Mouse (Mus musculus): ENCODE measurements around the gene Elane. TPM values are rescaled to one million over a fixed set of nuclear protein-coding genes. Genes with fewer than 3 reads are reported as not detected.
A peak's percentile ranks its signal among the peaks of the same experiment; 100 is the strongest.

Elane gene
- total and polyA plus RNA-seq, 2 experiments from 2014 or later = not detected

- H3K4me2 ChIP-seq (ENCODE audit: low read depth, low read length, poor library complexity, severe bottlenecking) = peak within 1 kb of the TSS; percentile 47
- TF ChIP-seq CTCF (IDR thresholded peaks at IDR 0.05) = no peak
- no peaks in the 10 kb centered on the region for H3K36me3 ChIP-seq (ENCODE audit: insufficient read depth, low read length)
- ATAC-seq (ENCODE audit: low FRiP score) (no peak), DNase-seq (ENCODE audit: low spot score) (no peak)
- WGBS = 3% methylated on average over 34 of the region's 41 CpGs
- H3K9me3 ChIP-seq (ENCODE audit: low read length) = no peaks in the 10 kb centered on the region
- H3K27ac ChIP-seq (ENCODE audit: low read depth, low read length) = no peak within 1 kb of the TSS
- H3K9ac ChIP-seq (replicated peaks; ENCODE audit: low read length, poor library complexity, severe bottlenecking) = peak within 1 kb of the TSS; percentile 25
- H3K4me1 ChIP-seq (ENCODE audit: insufficient read depth, low read length) = peaks cover 12% of the 10 kb centered on the region
- peaks cover 50% of the 10 kb centered on the region for H3K27me3 ChIP-seq (ENCODE audit: insufficient read depth, low read length)
- H3K4me3 ChIP-seq (ENCODE audit: low read depth, low read length) = peak within 1 kb of the TSS; percentile 37
Observed at GRCm38 (mm10) chr10:79920958-79921535, 35.0 kb downstream of the Elane start, which contains the start of gene R3hdm4. Gene R3hdm4 (minus strand): TSS chr10:79921208.

GRCm38 (mm10) chr10:79921572-79921971 is 35.5 kb downstream of the Elane start:
- peaks cover 50% of the 10 kb centered on the region for H3K27me3 ChIP-seq (ENCODE audit: insufficient read depth, low read length)
- H3K36me3 ChIP-seq (ENCODE audit: insufficient read depth, low read length) = no peaks in the 10 kb centered on the region
- H3K9ac ChIP-seq (replicated peaks; ENCODE audit: low read length, poor library complexity, severe bottlenecking) = peak overlapping the region; percentile 25
- H3K9me3 ChIP-seq (ENCODE audit: low read length) = no peaks in the 10 kb centered on the region
- no peak for DNase-seq (ENCODE audit: low spot score)
- WGBS = 2% methylated on average over 34 of the region's 34 CpGs
- no peak overlapping the region for H3K27ac ChIP-seq (ENCODE audit: low read depth, low read length)
- H3K4me2 ChIP-seq (ENCODE audit: low read depth, low read length, poor library complexity, severe bottlenecking) = peak overlapping the region; percentile 47
- peaks cover 12% of the 10 kb centered on the region; the same call in 1 of the 2 replicates for H3K4me1 ChIP-seq (ENCODE audit: insufficient read depth, low read length)
- no peak for ATAC-seq (ENCODE audit: low FRiP score)
- no peak for TF ChIP-seq CTCF (IDR thresholded peaks at IDR 0.05)
- peak overlapping the region; percentile 37 for H3K4me3 ChIP-seq (ENCODE audit: low read depth, low read length)

- 10% methylated on average over 29 of the region's 29 CpGs for WGBS
- H3K4me2 ChIP-seq (ENCODE audit: low read depth, low read length, poor library complexity, severe bottlenecking) = peak overlapping the region; percentile 90; the same call in 1 of the 2 replicates
- peaks cover 12% of the 10 kb centered on the region for H3K4me1 ChIP-seq (ENCODE audit: insufficient read depth, low read length)
- peaks cover 26% of the 10 kb centered on the region for H3K27me3 ChIP-seq (ENCODE audit: insufficient read depth, low read length)
- no peaks in the 10 kb centered on the region for H3K36me3 ChIP-seq (ENCODE audit: insufficient read depth, low read length)
- no peak overlapping the region for H3K9ac ChIP-seq (replicated peaks; ENCODE audit: low read length, poor library complexity, severe bottlenecking)
- no peak for ATAC-seq (ENCODE audit: low FRiP score)
- peak; percentile 100 for TF ChIP-seq CTCF (IDR thresholded peaks at IDR 0.05)
- H3K4me3 ChIP-seq (ENCODE audit: low read depth, low read length) = no peak overlapping the region
- no peaks in the 10 kb centered on the region for H3K9me3 ChIP-seq (ENCODE audit: low read length)
- peak; percentile 87 for DNase-seq (ENCODE audit: low spot score)
- no peak overlapping the region for H3K27ac ChIP-seq (ENCODE audit: low read depth, low read length)
Observed at GRCm38 (mm10) chr10:79924998-79925784, 39.1 kb downstream of the Elane start.

GRCm38 (mm10) chr10:79925785-79926490 is 39.9 kb downstream of the Elane start:
- Histone ChIP-seq H3K36me3 (ENCODE audit: insufficient read depth, low read length) (0 out of 2 replicates have a peak, but pooled peaks cover 1% of the 10 kb centered on the region), H3K9ac (replicated peaks; ENCODE audit: low read length, poor library complexity, severe bottlenecking) (peak overlapping the region; percentile 86; the same call in 1 of the 2 replicates), H3K4me3 (ENCODE audit: low read depth, low read length) (peak overlapping the region; percentile 89), H3K9me3 (ENCODE audit: low read length) (no peaks in the 10 kb centered on the region), H3K27me3 (ENCODE audit: insufficient read depth, low read length) (peaks cover 19% of the 10 kb centered on the region), H3K4me2 (ENCODE audit: low read depth, low read length, poor library complexity, severe bottlenecking) (peak overlapping the region; percentile 90), H3K27ac (ENCODE audit: low read depth, low read length) (peak overlapping the region; percentile 82; the same call in 1 of the 2 replicates), H3K4me1 (ENCODE audit: insufficient read depth, low read length) (peaks cover 10% of the 10 kb centered on the region)
- DNase-seq (ENCODE audit: low spot score) (no peak), ATAC-seq (ENCODE audit: low FRiP score) (no peak)
- 10% methylated on average over 14 of the region's 15 CpGs for WGBS
- no peak for TF ChIP-seq CTCF (IDR thresholded peaks at IDR 0.05)

GRCm38 (mm10) chr10:79926491-79927323 is 40.7 kb downstream of the Elane start, which contains the start of gene Arid3a:
Gene Arid3a (plus strand): TSS chr10:79927043.
- 0 out of 2 replicates have a peak, but pooled peaks have one; percentile 6 for TF ChIP-seq CTCF (IDR thresholded peaks at IDR 0.05)
- Histone ChIP-seq H3K4me1 (ENCODE audit: insufficient read depth, low read length) (peaks cover 6% of the 10 kb centered on the region), H3K9ac (replicated peaks; ENCODE audit: low read length, poor library complexity, severe bottlenecking) (peak within 1 kb of the TSS; percentile 86), H3K4me2 (ENCODE audit: low read depth, low read length, poor library complexity, severe bottlenecking) (peak within 1 kb of the TSS; percentile 90), H3K27me3 (ENCODE audit: insufficient read depth, low read length) (peaks cover 17% of the 10 kb centered on the region), H3K36me3 (ENCODE audit: insufficient read depth, low read length) (peaks cover 5% of the 10 kb centered on the region; the same call in 1 of the 2 replicates), H3K4me3 (ENCODE audit: low read depth, low read length) (peak within 1 kb of the TSS; percentile 89), H3K9me3 (ENCODE audit: low read length) (no peaks in the 10 kb centered on the region), H3K27ac (ENCODE audit: low read depth, low read length) (peak within 1 kb of the TSS; percentile 82)
- WGBS = under 1% methylated on average over 61 of the region's 63 CpGs
- ATAC-seq (ENCODE audit: low FRiP score) (peak; percentile 80), DNase-seq (ENCODE audit: low spot score) (peak; percentile 93)

Measured in midbrain, postnatal 0 days (tissue).